Mouse (Mus musculus) heart, embryonic 12.5 days (tissue): ENCODE results near the gene Olfr1141. TPM values are rescaled to one million over a fixed set of nuclear protein-coding genes. Genes with fewer than 3 reads are reported as not detected.

Experiments
- ATAC-seq: fragments of 200-750 bp; cut with Nextera tagmentation; 2 replicates; pipeline ENCODE4 v1.8.0; 2017; ENCODE audit warnings: moderate TSS enrichment, moderate library complexity; ENCODE audit not compliant: insufficient number of reproducible peaks, low FRiP score
- H3K27ac ChIP-seq: fragments of 300-500 bp; sonication (generic); 2 replicates; pipeline ENCODE4 v1.5.1; 2016; ENCODE audit warnings: mild to moderate bottlenecking, moderate library complexity; ENCODE audit not compliant: poor library complexity, severe bottlenecking
- H3K27me3 ChIP-seq: fragments of 300-500 bp; sonication (generic); replicated peaks from 2 replicates; pipeline ENCODE4 v1.6.1; 2016; ENCODE audit warnings: mild to moderate bottlenecking, moderate library complexity
- H3K36me3 ChIP-seq: fragments of 300-500 bp; sonication (generic); 2 replicates; pipeline ENCODE4 v1.6.1; 2016; ENCODE audit warnings: mild to moderate bottlenecking, moderate library complexity
- H3K4me1 ChIP-seq: fragments of 300-500 bp; sonication (generic); replicated peaks from 2 replicates; pipeline ENCODE4 v1.6.1; 2016; ENCODE audit warnings: mild to moderate bottlenecking
- H3K4me2 ChIP-seq: fragments of 300-500 bp; sonication (generic); 2 replicates; pipeline ENCODE4 v1.6.1; 2016; ENCODE audit warnings: mild to moderate bottlenecking, moderate library complexity
- H3K4me3 ChIP-seq: fragments of 300-500 bp; sonication (generic); 2 replicates; pipeline ENCODE4 v1.5.1; 2016; ENCODE audit warnings: mild to moderate bottlenecking
- H3K9ac ChIP-seq: fragments of 300-500 bp; sonication (generic); 2 replicates; pipeline ENCODE4 v1.6.1; 2016; ENCODE audit warnings: mild to moderate bottlenecking, moderate library complexity
- H3K9me3 ChIP-seq: fragments of 300-500 bp; sonication (generic); replicated peaks from 2 replicates; pipeline ENCODE4 v1.6.1; 2016; ENCODE audit warnings: mild to moderate bottlenecking, moderate library complexity
- WGBS: fragments of 180-500 bp; shearing (Covaris S2); methylation state at CpG from one replicate; pipeline ENCODE4 v1.1.7; 2016; 5-methylcytosine and 5-hydroxymethylcytosine counted together
- polyA plus RNA-seq: library from polyadenylated mRNA; unstranded; fragments of >200 nt; fragmentation: Nextera tagmentation; extraction: Ambion mirVana; gene quantifications from 2 replicates; pipeline ENCODE4 v1.2.1, GENCODE M21; 2016

The Olfr1141 gene
- polyA plus RNA-seq, result not detected in 2 replicates

GRCm38 (mm10) chr2:87753891-87754290, at the start of gene Olfr1141:
Olfr1141 (minus strand) TSS chr2:87753991.
- WGBS, result 76% methylated on average over 1 of the region's 1 CpGs
- H3K27ac ChIP-seq, result no peak within 1 kb of the TSS
- H3K4me2 ChIP-seq, result no peak within 1 kb of the TSS
- no peaks in the 10 kb centered on the region for H3K27me3 ChIP-seq
- H3K9me3 ChIP-seq, result no peaks in the 10 kb centered on the region
- H3K9ac ChIP-seq, result no peak within 1 kb of the TSS
- no peaks in the 10 kb centered on the region for H3K4me1 ChIP-seq
- no peak for ATAC-seq
- H3K4me3 ChIP-seq, result no peak within 1 kb of the TSS
- H3K36me3 ChIP-seq, result no peaks in the 10 kb centered on the region

DNA sequence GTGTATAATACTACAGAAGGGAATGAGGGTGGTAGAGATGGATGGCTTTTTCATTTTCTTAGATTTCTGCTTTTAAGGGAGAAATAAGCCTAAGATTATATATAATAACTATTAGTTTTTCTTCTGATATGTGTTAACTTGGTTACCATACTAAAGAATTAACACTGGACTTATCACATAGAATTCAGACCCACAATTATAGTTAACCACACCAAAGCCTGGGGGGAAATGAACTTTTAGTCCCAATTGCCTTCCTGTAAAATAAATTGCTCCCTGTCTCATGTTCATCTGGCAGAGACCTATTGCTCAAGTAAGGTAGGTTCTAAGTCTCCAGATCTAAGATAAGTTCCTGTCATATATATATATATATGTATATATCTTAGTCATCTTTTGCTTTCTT, 46.5 kb upstream of the Olfr1141 start, which contains the start of gene Olfr1143:
Gene Olfr1143 (plus strand): TSS at position 301 of the 400 bp plus-strand sequence.
- no peak within 1 kb of the TSS for H3K4me3 ChIP-seq
- ATAC-seq, result no peak
- H3K9ac ChIP-seq, result no peak within 1 kb of the TSS
- H3K4me1 ChIP-seq, result no peaks in the 10 kb centered on the region
- no peak within 1 kb of the TSS for H3K4me2 ChIP-seq
- H3K27me3 ChIP-seq, result no peaks in the 10 kb centered on the region
- no peak within 1 kb of the TSS for H3K27ac ChIP-seq
- H3K9me3 ChIP-seq, result 0 out of 2 replicates have a peak, but pooled peaks cover 3% of the 10 kb centered on the region
- H3K36me3 ChIP-seq, result no peaks in the 10 kb centered on the region

- WGBS, result 76% methylated on average over 4 of the region's 4 CpGs
- no peak for ATAC-seq
- Histone ChIP-seq H3K9me3 (no peaks in the 10 kb centered on the region), H3K4me2 (no peak within 1 kb of the TSS), H3K36me3 (no peaks in the 10 kb centered on the region), H3K4me1 (no peaks in the 10 kb centered on the region), H3K27ac (no peak within 1 kb of the TSS), H3K4me3 (no peak within 1 kb of the TSS), H3K27me3 (no peaks in the 10 kb centered on the region), H3K9ac (no peak within 1 kb of the TSS)
Observed at GRCm38 (mm10) chr2:87779183-87779582, 25.4 kb upstream of the Olfr1141 start, which contains the start of gene Olfr152. Olfr152 (plus strand) TSS chr2:87779483.

DNA sequence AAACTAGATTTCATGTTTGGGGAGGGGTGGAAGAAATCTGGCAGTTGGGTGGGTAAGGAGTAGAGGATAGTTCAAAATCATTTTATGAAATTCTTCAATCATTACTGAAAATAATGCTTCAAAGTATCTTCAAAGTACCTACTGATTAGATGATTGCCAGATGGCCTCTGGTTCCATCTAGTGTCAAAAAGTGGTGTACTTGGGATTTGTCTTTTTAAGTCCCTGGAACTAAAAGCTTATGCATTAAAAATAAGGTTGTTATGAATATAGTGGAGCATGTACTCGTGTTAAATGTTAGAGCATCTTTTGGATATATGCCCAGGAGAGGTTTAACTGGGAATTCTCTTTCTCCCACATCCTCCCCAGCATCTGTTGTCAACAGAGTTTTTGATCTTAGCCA, 22.4 kb upstream of the Olfr1141 start:
- H3K4me3 ChIP-seq, result no peak overlapping the region
- no peaks in the 10 kb centered on the region for H3K9me3 ChIP-seq
- no peak overlapping the region for H3K27ac ChIP-seq
- WGBS, result 53% methylated on average over 1 of the region's 1 CpGs
- H3K27me3 ChIP-seq, result no peaks in the 10 kb centered on the region
- no peak for ATAC-seq
- H3K4me1 ChIP-seq, result no peaks in the 10 kb centered on the region
- no peak overlapping the region for H3K4me2 ChIP-seq
- H3K9ac ChIP-seq, result no peak overlapping the region
- no peaks in the 10 kb centered on the region for H3K36me3 ChIP-seq

GRCm38 (mm10) chr2:87743452-87743851, 10.3 kb downstream of the Olfr1141 start, which contains the start of gene Olfr1140:
Olfr1140 (plus strand) TSS chr2:87743752.
- ATAC-seq, result no peak
- no peak within 1 kb of the TSS for H3K9ac ChIP-seq
- H3K36me3 ChIP-seq, result no peaks in the 10 kb centered on the region
- H3K27me3 ChIP-seq, result no peaks in the 10 kb centered on the region
- H3K9me3 ChIP-seq, result no peaks in the 10 kb centered on the region
- no peak within 1 kb of the TSS for H3K27ac ChIP-seq
- H3K4me3 ChIP-seq, result no peak within 1 kb of the TSS
- 72% methylated on average over 3 of the region's 3 CpGs for WGBS
- H3K4me1 ChIP-seq, result no peaks in the 10 kb centered on the region
- H3K4me2 ChIP-seq, result no peak within 1 kb of the TSS

DNA sequence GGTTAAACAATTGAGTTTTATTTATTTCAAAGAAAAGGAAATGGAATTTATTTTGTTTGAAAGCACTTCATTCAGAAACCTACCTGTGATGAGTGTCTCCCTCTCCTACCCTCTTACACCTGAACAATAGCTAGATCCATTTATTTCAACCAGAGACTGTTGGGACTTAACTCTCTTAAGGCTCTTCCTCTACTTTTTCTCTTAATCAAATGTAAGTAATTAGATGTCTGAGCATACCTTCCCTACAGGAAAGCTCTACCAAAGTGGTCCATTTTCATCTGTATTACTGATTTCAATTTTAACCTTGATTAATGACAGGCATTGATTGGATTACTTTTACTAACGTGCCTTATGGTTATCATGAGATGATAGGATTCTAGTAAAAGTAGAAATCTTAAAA, 13.9 kb downstream of the Olfr1141 start, which contains the start of gene Olfr1138:
Gene Olfr1138 (minus strand): TSS at position 101 of the 400 bp plus-strand sequence.
- Histone ChIP-seq H3K4me3 (no peak within 1 kb of the TSS), H3K36me3 (no peaks in the 10 kb centered on the region), H3K4me2 (no peak within 1 kb of the TSS), H3K4me1 (no peaks in the 10 kb centered on the region), H3K9ac (no peak within 1 kb of the TSS), H3K27me3 (no peaks in the 10 kb centered on the region), H3K27ac (no peak within 1 kb of the TSS), H3K9me3 (no peaks in the 10 kb centered on the region)
- 71% methylated on average over 1 of the region's 1 CpGs for WGBS
- no peak for ATAC-seq

- no peak for ATAC-seq
- H3K27me3 ChIP-seq, result no peaks in the 10 kb centered on the region
- H3K4me3 ChIP-seq, result no peak within 1 kb of the TSS
- no peaks in the 10 kb centered on the region for H3K36me3 ChIP-seq
- H3K9me3 ChIP-seq, result no peaks in the 10 kb centered on the region
- no peak within 1 kb of the TSS for H3K4me2 ChIP-seq
- no peaks in the 10 kb centered on the region for H3K4me1 ChIP-seq
- no peak within 1 kb of the TSS for H3K27ac ChIP-seq
- H3K9ac ChIP-seq, result no peak within 1 kb of the TSS
Observed at GRCm38 (mm10) chr2:87713079-87713478, 40.7 kb downstream of the Olfr1141 start, which contains the start of gene Olfr1137. Olfr1137 (minus strand) TSS chr2:87713179.

Other genes with a start within 250 kb of the Olfr1141 start
- not detected in 2 replicates for gene Pramel6, start 247.4 kb downstream of the Olfr1141 start, polyA plus RNA-seq
- not detected in 2 replicates for gene Olfr153, start 222.2 kb downstream of the Olfr1141 start, polyA plus RNA-seq
- not detected in 2 replicates for gene Olfr1128, start 208.4 kb downstream of the Olfr1141 start, polyA plus RNA-seq
- not detected in 2 replicates for gene Olfr1129, start 180.1 kb downstream of the Olfr1141 start, polyA plus RNA-seq
- not detected in 2 replicates for gene Olfr1130, start 147.8 kb downstream of the Olfr1141 start, polyA plus RNA-seq
- gene Olfr1131, start 126.9 kb downstream of the Olfr1141 start, polyA plus RNA-seq, result not detected in 2 replicates
- gene Olfr1132, start 116.5 kb downstream of the Olfr1141 start, polyA plus RNA-seq, result not detected in 2 replicates
- not detected in 2 replicates for gene Olfr1133, start 106.6 kb downstream of the Olfr1141 start, polyA plus RNA-seq
- gene Olfr1134, start 95.5 kb downstream of the Olfr1141 start, polyA plus RNA-seq, result not detected in 2 replicates
- not detected in 2 replicates for gene Olfr1135, start 80.3 kb downstream of the Olfr1141 start, polyA plus RNA-seq
- gene Olfr1136, start 60.0 kb downstream of the Olfr1141 start, polyA plus RNA-seq, result not detected in 2 replicates
- not detected in 2 replicates for gene Olfr1137, start 40.8 kb downstream of the Olfr1141 start, polyA plus RNA-seq
- gene Olfr1138, start 14.0 kb downstream of the Olfr1141 start, polyA plus RNA-seq, result not detected in 2 replicates
- not detected in 2 replicates for gene Olfr1140, start 10.2 kb downstream of the Olfr1141 start, polyA plus RNA-seq
- not detected in 2 replicates for gene Olfr152, start 25.5 kb upstream of the Olfr1141 start, polyA plus RNA-seq
- gene Olfr1143, start 46.6 kb upstream of the Olfr1141 start, polyA plus RNA-seq, result not detected in 2 replicates
- gene Olfr1145, start 55.8 kb upstream of the Olfr1141 start, polyA plus RNA-seq, result not detected in 2 replicates
- not detected in 2 replicates for gene Olfr1148, start 76.5 kb upstream of the Olfr1141 start, polyA plus RNA-seq
- not detected in 2 replicates for gene Olfr1150-ps1, start 90.0 kb upstream of the Olfr1141 start, polyA plus RNA-seq
- not detected in 2 replicates for gene Olfr1151, start 101.9 kb upstream of the Olfr1141 start, polyA plus RNA-seq
- gene Olfr1152, start 112.5 kb upstream of the Olfr1141 start, polyA plus RNA-seq, result not detected in 2 replicates
- gene Olfr1153, start 141.0 kb upstream of the Olfr1141 start, polyA plus RNA-seq, result not detected in 2 replicates
- gene Olfr1154, start 151.2 kb upstream of the Olfr1141 start, polyA plus RNA-seq, result not detected in 2 replicates
- not detected in 2 replicates for gene Olfr1155, start 191.1 kb upstream of the Olfr1141 start, polyA plus RNA-seq
- not detected in 2 replicates for gene Olfr1156, start 199.1 kb upstream of the Olfr1141 start, polyA plus RNA-seq
- not detected in 2 replicates for gene Olfr1157, start 214.3 kb upstream of the Olfr1141 start, polyA plus RNA-seq
- gene Olfr74, start 220.7 kb upstream of the Olfr1141 start, polyA plus RNA-seq, result not detected in 2 replicates
- not detected in 2 replicates for gene Olfr1158, start 236.1 kb upstream of the Olfr1141 start, polyA plus RNA-seq